Mouse (Mus musculus) heart, postnatal 0 days (tissue): ENCODE measurements at regions not wholly inside any gene's neighbourhood (a gene's known extent, or its start where the extent isn't known, plus 50 kb on each side); places are given as distances from the start of the nearest gene placed in this dataset.

ENCODE experiments used
- CTCF ChIP-seq: IDR thresholded peaks from 2 replicates; pipeline ENCODE4 v1.5.1; 2016; ENCODE audit warnings: antibody characterized with exemption, control low read depth, low read depth
- EP300 ChIP-seq: IDR thresholded peaks from 2 replicates; pipeline ENCODE4 v1.6.1; 2016; ENCODE audit warnings: antibody characterized with exemption, low read depth

- TF ChIP-seq CTCF, result no peak
- TF ChIP-seq EP300, result no peak
Observed at GRCm38 (mm10) chr1:13980273-13980672, 2112.9 kb downstream of the 4930444P10Rik start.
